Mouse (Mus musculus) erythroblast, embryonic 14.5 days (primary cell): ENCODE measurements around the gene Gm48551.

Experiments used
- GATA1 ChIP-seq: IDR thresholded peaks from 2 replicates; pipeline ENCODE4 v1.6.1; 2012; ENCODE audit warnings: low read length, inconsistent platforms, mixed read lengths
- TAL1 ChIP-seq: IDR thresholded peaks from 3 replicates; pipeline ENCODE4 v1.6.1; 2012; ENCODE audit warnings: low read length, inconsistent platforms, mixed read lengths

DNA sequence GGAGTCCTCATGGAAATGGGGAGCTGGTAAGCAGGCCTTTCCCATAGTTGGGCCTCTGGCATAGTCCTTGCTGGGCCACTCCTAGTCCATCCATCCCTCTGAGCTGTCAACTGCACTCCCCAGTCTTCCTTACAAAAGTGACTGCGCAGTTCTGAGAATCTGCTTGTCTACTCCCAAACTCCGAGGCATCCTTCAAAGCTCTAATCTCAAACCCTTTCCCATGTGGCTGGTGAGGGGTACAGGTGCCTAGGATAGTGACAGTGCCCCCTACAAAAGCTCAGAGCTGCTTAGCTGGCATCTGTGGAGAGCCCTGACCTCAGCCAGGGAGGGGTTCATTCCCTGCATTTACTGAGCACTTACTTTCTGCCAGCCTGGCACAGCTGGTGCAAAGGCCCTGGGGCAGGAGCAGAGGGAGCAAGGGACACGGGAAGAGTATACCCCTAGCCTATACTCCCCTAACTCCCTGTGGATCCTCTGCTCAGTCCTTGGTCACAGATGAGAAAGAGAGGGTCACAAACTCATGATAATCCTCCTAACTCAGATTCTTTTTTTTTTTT lies 38.5 kb downstream of the Gm48551 start:
- TF ChIP-seq TAL1 (no peak), GATA1 (no peak)
